Mouse (Mus musculus) limb, embryonic 12.5 days (tissue): ENCODE results near the gene Npm1. TPM values are rescaled to one million over a fixed set of nuclear protein-coding genes. Genes with fewer than 3 reads are reported as not detected.

ENCODE experiments used
- ATAC-seq: fragments of 200-750 bp; cut with Nextera tagmentation; 2 replicates; pipeline ENCODE4 v1.8.0; 2017; ENCODE audit warnings: low read depth, moderate TSS enrichment; ENCODE audit not compliant: insufficient number of reproducible peaks, insufficient read depth, low FRiP score, low TSS enrichment
- H3K27ac ChIP-seq: fragments of 300-500 bp; sonication (generic); 2 replicates; pipeline ENCODE4 v1.5.1; 2016; ENCODE audit warnings: mild to moderate bottlenecking, moderate library complexity
- H3K27me3 ChIP-seq: fragments of 300-500 bp; sonication (generic); 2 replicates; pipeline ENCODE4 v1.6.1; 2016; ENCODE audit warnings: mild to moderate bottlenecking, moderate library complexity
- H3K36me3 ChIP-seq: fragments of 300-500 bp; sonication (generic); 2 replicates; pipeline ENCODE4 v1.6.1; 2016; ENCODE audit warnings: mild to moderate bottlenecking, moderate library complexity
- H3K4me1 ChIP-seq: fragments of 300-500 bp; sonication (generic); replicated peaks from 2 replicates; pipeline ENCODE4 v1.6.1; 2016
- H3K4me2 ChIP-seq: fragments of 300-500 bp; sonication (generic); 2 replicates; pipeline ENCODE4 v1.6.1; 2016; ENCODE audit warnings: mild to moderate bottlenecking, moderate library complexity
- H3K4me3 ChIP-seq: fragments of 300-500 bp; sonication (generic); replicated peaks from 2 replicates; pipeline ENCODE4 v1.5.1; 2016; ENCODE audit warnings: mild to moderate bottlenecking
- H3K9ac ChIP-seq: fragments of 300-500 bp; sonication (generic); replicated peaks from 2 replicates; pipeline ENCODE4 v1.6.1; 2016; ENCODE audit warnings: mild to moderate bottlenecking, moderate library complexity
- H3K9me3 ChIP-seq: fragments of 300-500 bp; sonication (generic); 2 replicates; pipeline ENCODE4 v1.6.1; 2016; ENCODE audit warnings: mild to moderate bottlenecking, moderate library complexity
- WGBS: fragments of 180-500 bp; shearing (Covaris S2); methylation state at CpG from one replicate; pipeline ENCODE4 v1.1.7; 2016; 5-methylcytosine and 5-hydroxymethylcytosine counted together
- polyA plus RNA-seq: library from polyadenylated mRNA; unstranded; fragments of >200 nt; fragmentation: Nextera tagmentation; extraction: Ambion mirVana; gene quantifications from 2 replicates; pipeline ENCODE4 v1.2.1, GENCODE M21; 2016

The Npm1 gene
- polyA plus RNA-seq, 1 experiment from 2014 or later, result 1,112 TPM

DNA sequence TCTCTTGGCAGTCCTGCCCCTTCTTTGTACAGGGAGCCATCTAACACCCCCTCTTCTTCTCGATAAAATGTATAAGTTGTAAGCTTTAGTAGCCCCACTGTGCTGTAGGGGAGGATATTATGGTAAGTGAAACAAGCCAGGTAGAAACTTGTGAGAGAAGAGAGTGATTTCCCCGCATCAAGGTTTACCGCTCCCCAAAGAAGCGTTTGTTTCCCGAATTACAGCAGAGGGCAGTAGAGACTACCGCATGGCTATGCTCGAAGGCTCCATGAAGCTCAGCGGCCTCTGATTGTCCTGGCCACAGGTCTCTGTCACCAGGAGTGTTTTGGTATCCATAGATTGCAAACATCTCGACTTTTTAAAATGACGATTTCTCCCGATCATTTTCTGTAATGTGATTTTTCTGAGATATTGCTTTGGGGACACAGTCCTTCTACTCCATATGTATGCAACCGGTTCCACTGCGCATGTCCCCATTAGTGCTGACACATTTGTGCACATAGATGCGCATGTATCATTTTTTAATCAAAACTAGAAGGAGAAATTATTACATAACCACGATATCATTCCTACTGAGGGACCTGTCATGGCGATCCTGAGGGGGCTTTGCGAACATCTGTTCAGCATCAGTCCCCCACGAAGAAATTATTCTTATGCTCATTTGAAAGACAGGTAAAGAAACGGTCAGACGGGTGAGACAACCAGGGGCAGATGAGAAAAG is 13.7 kb upstream of the Npm1 start:
- no peaks in the 10 kb centered on the region for H3K9me3 ChIP-seq
- 33% methylated on average over 20 of the region's 20 CpGs for WGBS
- no peak for ATAC-seq

DNA sequence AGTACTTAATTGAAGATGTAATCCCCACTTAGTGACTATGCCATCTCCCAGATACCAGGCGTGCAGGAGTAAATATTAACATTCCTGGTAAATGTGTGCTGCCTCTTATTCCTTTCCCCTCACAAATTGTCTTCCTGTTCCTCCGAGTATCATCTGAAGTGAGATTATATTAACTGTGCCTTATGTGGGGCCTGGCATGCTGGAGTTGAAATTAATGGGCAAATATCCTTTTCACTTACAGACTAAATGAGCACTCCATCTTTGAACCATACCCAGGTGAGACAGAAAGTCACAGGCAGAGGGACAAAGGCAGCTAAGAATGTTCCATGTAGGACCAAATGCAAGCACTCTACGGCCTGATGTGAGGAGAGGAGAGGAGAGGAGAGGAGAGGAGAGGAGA is 12.8 kb upstream of the Npm1 start:
- H3K4me3 ChIP-seq, result no peak overlapping the region
- no peak overlapping the region for H3K4me2 ChIP-seq
- peaks cover 44% of the 10 kb centered on the region for H3K27me3 ChIP-seq
- no peak overlapping the region for H3K27ac ChIP-seq
- H3K9me3 ChIP-seq, result no peaks in the 10 kb centered on the region
- ATAC-seq, result no peak
- no peaks in the 10 kb centered on the region for H3K36me3 ChIP-seq
- H3K4me1 ChIP-seq, result peaks cover 9% of the 10 kb centered on the region
- H3K9ac ChIP-seq, result no peak overlapping the region
- 65% methylated on average over 3 of the region's 3 CpGs for WGBS

More for the DNA sequence above, 13.7 kb upstream of the Npm1 start:
- H3K27me3 ChIP-seq, result peaks cover 47% of the 10 kb centered on the region
- H3K36me3 ChIP-seq, result no peaks in the 10 kb centered on the region
- H3K4me1 ChIP-seq, result peaks cover 15% of the 10 kb centered on the region
- no peak overlapping the region for H3K9ac ChIP-seq
- H3K27ac ChIP-seq, result no peak overlapping the region
- H3K4me2 ChIP-seq, result no peak overlapping the region
- H3K4me3 ChIP-seq, result no peak overlapping the region

GRCm38 (mm10) chr11:33170489-33170888 is 7.5 kb upstream of the Npm1 start:
- ATAC-seq, result no peak
- WGBS, result 11% methylated on average over 9 of the region's 9 CpGs
- Histone ChIP-seq H3K27ac (no peak overlapping the region), H3K4me1 (no peaks in the 10 kb centered on the region), H3K36me3 (no peaks in the 10 kb centered on the region), H3K9me3 (no peaks in the 10 kb centered on the region), H3K9ac (no peak overlapping the region), H3K4me3 (no peak overlapping the region), H3K27me3 (peaks cover 12% of the 10 kb centered on the region), H3K4me2 (no peak overlapping the region)

GRCm38 (mm10) chr11:33162211-33162997 is 602 bp downstream of the Npm1 start:
- Histone ChIP-seq H3K9ac (peak overlapping the region; percentile 96), H3K36me3 (peaks cover 41% of the 10 kb centered on the region), H3K4me3 (peak overlapping the region; percentile 95), H3K9me3 (no peaks in the 10 kb centered on the region), H3K27ac (peak overlapping the region; percentile 87), H3K4me2 (peak overlapping the region; percentile 89), H3K27me3 (peaks cover 3% of the 10 kb centered on the region; the same call in 1 of the 2 replicates), H3K4me1 (peaks cover 15% of the 10 kb centered on the region)
- peak; percentile 50 for ATAC-seq
- 1% methylated on average over 51 of the region's 53 CpGs for whole genome bisulfite sequencing

DNA sequence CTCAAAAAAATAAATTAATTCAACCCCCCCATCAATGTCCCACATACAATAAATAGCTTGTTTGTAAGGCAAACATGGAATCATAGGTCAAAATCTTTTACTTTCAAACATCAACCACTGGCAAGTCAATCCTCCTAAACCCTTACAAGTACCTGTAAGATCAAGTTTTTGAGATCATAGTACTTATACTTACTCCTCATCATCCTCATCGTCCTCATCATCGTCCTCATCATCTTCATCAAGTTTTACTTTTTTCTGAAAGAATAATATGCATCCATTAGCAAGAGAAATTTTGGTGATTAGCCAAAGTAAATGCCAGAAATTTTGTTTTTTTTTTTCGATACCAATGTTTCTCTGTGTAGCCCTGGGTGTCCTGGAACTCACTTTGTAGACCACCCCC is 3.3 kb downstream of the Npm1 start:
- no peak overlapping the region for H3K9ac ChIP-seq
- H3K9me3 ChIP-seq, result no peaks in the 10 kb centered on the region
- H3K27me3 ChIP-seq, result no peaks in the 10 kb centered on the region
- H3K27ac ChIP-seq, result no peak overlapping the region
- 92% methylated on average over 3 of the region's 3 CpGs for WGBS
- no peak overlapping the region for H3K4me2 ChIP-seq
- H3K36me3 ChIP-seq, result peaks cover 64% of the 10 kb centered on the region
- peaks cover 20% of the 10 kb centered on the region for H3K4me1 ChIP-seq
- no peak overlapping the region for H3K4me3 ChIP-seq
- no peak for ATAC-seq

GRCm38 (mm10) chr11:33157453-33158196 is 5.4 kb downstream of the Npm1 start:
- no peak for ATAC-seq
- WGBS, result 73% methylated on average over 2 of the region's 2 CpGs
- Histone ChIP-seq H3K4me1 (peaks cover 20% of the 10 kb centered on the region), H3K4me2 (no peak overlapping the region), H3K9me3 (no peaks in the 10 kb centered on the region), H3K4me3 (no peak overlapping the region), H3K9ac (no peak overlapping the region), H3K27me3 (no peaks in the 10 kb centered on the region), H3K27ac (no peak overlapping the region), H3K36me3 (peaks cover 84% of the 10 kb centered on the region)

GRCm38 (mm10) chr11:33156436-33157015 is 6.5 kb downstream of the Npm1 start:
- H3K4me1 ChIP-seq, result peaks cover 20% of the 10 kb centered on the region
- H3K4me2 ChIP-seq, result no peak overlapping the region
- H3K27ac ChIP-seq, result no peak overlapping the region
- peaks cover 95% of the 10 kb centered on the region for H3K36me3 ChIP-seq
- no peak overlapping the region for H3K4me3 ChIP-seq
- no peaks in the 10 kb centered on the region for H3K9me3 ChIP-seq
- no peak for ATAC-seq
- WGBS, result 88% methylated on average over 4 of the region's 4 CpGs
- no peak overlapping the region for H3K9ac ChIP-seq
- no peaks in the 10 kb centered on the region for H3K27me3 ChIP-seq

DNA sequence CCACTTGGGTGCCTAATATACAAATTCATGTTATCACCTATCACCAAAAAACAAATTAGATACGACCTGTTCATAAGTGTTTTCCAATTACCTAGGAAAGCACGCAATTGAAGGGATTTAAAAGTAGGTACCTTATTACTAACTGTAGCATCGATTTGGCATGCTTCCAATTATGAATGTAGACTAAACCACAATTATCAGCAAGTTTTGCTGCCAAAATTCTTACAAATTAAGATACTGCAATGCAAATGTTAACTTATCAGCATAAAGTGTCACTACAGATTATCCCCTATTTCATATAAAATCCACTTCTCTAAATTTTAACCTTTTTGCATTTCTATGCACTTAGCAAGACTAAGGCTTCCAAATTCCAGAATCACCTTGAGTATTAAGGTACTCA is 8.5 kb downstream of the Npm1 start:
- Histone ChIP-seq H3K4me3 (no peak overlapping the region), H3K27me3 (no peaks in the 10 kb centered on the region), H3K27ac (no peak overlapping the region), H3K9me3 (no peaks in the 10 kb centered on the region), H3K4me1 (peaks cover 5% of the 10 kb centered on the region), H3K9ac (no peak overlapping the region), H3K4me2 (no peak overlapping the region), H3K36me3 (peaks cover 94% of the 10 kb centered on the region)
- no peak for ATAC-seq
- 92% methylated on average over 3 of the region's 3 CpGs for WGBS

DNA sequence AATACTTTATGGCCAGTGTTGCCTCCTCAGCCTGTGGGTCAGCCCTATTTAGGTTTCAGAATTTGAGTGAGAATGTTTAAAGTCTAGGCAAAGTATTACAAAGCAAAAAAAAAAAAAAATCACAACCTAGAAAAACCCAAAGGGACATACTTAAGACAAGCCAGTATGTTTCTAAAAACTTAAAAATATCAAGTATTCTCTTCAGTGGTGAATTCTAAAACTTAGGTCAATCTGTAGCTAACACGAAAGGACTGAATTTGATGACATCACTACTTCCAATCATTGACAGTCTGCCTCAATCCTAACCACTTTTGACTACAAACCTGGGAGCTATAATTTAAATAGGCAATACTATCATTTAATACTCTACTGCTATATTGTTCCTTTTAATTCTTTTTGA is 10.0 kb downstream of the Npm1 start:
- H3K27ac ChIP-seq, result no peak overlapping the region
- WGBS, result 97% methylated on average over 1 of the region's 1 CpGs

DNA sequence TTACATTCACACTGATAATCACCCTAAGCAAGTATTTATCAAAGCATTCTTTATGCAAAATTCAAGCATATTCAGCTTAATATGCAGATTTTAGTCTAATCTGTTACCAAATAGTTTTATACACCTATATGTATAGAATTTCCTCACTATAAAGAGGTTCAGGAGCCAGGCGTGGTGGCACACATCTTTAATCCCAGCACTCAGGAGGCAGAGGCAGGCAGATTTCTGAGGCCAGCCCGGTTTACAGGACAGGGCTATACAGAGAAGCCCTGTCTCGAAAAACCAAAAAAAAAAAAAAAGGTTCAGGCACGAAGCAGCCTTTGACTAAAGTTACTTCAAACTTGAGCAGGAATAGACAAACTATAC is 11.2 kb downstream of the Npm1 start:
- no peak overlapping the region for H3K4me2 ChIP-seq
- H3K27me3 ChIP-seq, result peaks cover 10% of the 10 kb centered on the region
- no peak for ATAC-seq
- no peak overlapping the region for H3K27ac ChIP-seq
- H3K9me3 ChIP-seq, result no peaks in the 10 kb centered on the region
- WGBS, result 76% methylated on average over 4 of the region's 4 CpGs
- H3K4me1 ChIP-seq, result peaks cover 18% of the 10 kb centered on the region
- no peak overlapping the region for H3K4me3 ChIP-seq
- H3K36me3 ChIP-seq, result peaks cover 71% of the 10 kb centered on the region
- H3K9ac ChIP-seq, result no peak overlapping the region

More for the DNA sequence above, 10.0 kb downstream of the Npm1 start:
- Histone ChIP-seq H3K36me3 (peaks cover 82% of the 10 kb centered on the region), H3K9me3 (no peaks in the 10 kb centered on the region), H3K9ac (no peak overlapping the region), H3K27me3 (no peaks in the 10 kb centered on the region), H3K4me3 (no peak overlapping the region), H3K4me1 (peaks cover 7% of the 10 kb centered on the region), H3K4me2 (no peak overlapping the region)
- ATAC-seq, result no peak
